Mouse (Mus musculus): ENCODE data around the gene Gosr2.

- TF ChIP-seq POLR2A (IDR thresholded peaks at IDR 0.05; ENCODE audit: extremely low read depth, insufficient read depth, low read length) (no peak), CTCF (IDR thresholded peaks at IDR 0.05; ENCODE audit: low read depth, low read length) (no peak)
Measured at GRCm38 (mm10) chr11:103722040-103722481, 24.4 kb upstream of the Gosr2 start.
